Mouse (Mus musculus): Measurements from ENCODE around the gene Mrps27. TPM values are rescaled to one million over a fixed set of nuclear protein-coding genes. Genes with fewer than 3 reads are reported as not detected.
A peak's percentile ranks its signal among the peaks of the same experiment; 100 is the strongest.
"Not testable (repeated sequence)": the region's sequence is repeated elsewhere in the genome, so short reads cannot be mapped to it uniquely, and the experiment has no call there.

Mrps27 gene
- total and polyA plus RNA-seq, 2 experiments from 2014 or later, result 54.2 to 70.8 TPM

GRCm38 (mm10) chr13:99317058-99317457, 27.5 kb upstream of the Mrps27 start:
- Histone ChIP-seq H3K4me2 (ENCODE audit: low read depth, low read length) (no peak overlapping the region), H3K9ac (replicated peaks; ENCODE audit: low read depth, low read length) (no peak overlapping the region), H3K27ac (ENCODE audit: low read depth) (no peak overlapping the region), H3K4me1 (ENCODE audit: control insufficient read depth, insufficient read depth) (no peaks in the 10 kb centered on the region), H3K4me3 (ENCODE audit: low read depth, low read length) (no peak overlapping the region), H3K36me3 (replicated peaks; ENCODE audit: control insufficient read depth, insufficient read depth, low read length) (peaks cover 31% of the 10 kb centered on the region), H3K9me3 (replicated peaks; ENCODE audit: control insufficient read depth, low read length) (no peaks in the 10 kb centered on the region), H3K27me3 (ENCODE audit: control insufficient read depth, insufficient read depth, low read length) (no peaks in the 10 kb centered on the region)
- ATAC-seq (ENCODE audit: insufficient read depth, low read depth), result no peak
- TF ChIP-seq CTCF (IDR thresholded peaks at IDR 0.05; ENCODE audit: low read depth) (peak; percentile 70), EP300 (IDR thresholded peaks at IDR 0.05; ENCODE audit: low read depth) (no peak)
- DNase-seq (ENCODE audit: low spot score), result peak; percentile 37
- WGBS, result 51% methylated on average over 4 of the region's 4 CpGs

- H3K27me3 ChIP-seq (ENCODE audit: control insufficient read depth, insufficient read depth, low read length), result no peaks in the 10 kb centered on the region
- H3K4me3 ChIP-seq (ENCODE audit: low read depth, low read length), result no peak overlapping the region
- DNase-seq (ENCODE audit: low spot score) (no peak), ATAC-seq (ENCODE audit: insufficient read depth, low read depth) (no peak)
- peaks cover 49% of the 10 kb centered on the region for H3K36me3 ChIP-seq (replicated peaks; ENCODE audit: control insufficient read depth, insufficient read depth, low read length)
- H3K9ac ChIP-seq (replicated peaks; ENCODE audit: low read depth, low read length), result no peak overlapping the region
- no peak overlapping the region for H3K4me2 ChIP-seq (ENCODE audit: low read depth, low read length)
- TF ChIP-seq CTCF (IDR thresholded peaks at IDR 0.05; ENCODE audit: low read depth) (no peak), EP300 (IDR thresholded peaks at IDR 0.05; ENCODE audit: low read depth) (no peak)
- no peaks in the 10 kb centered on the region for H3K4me1 ChIP-seq (ENCODE audit: control insufficient read depth, insufficient read depth)
- H3K9me3 ChIP-seq (replicated peaks; ENCODE audit: control insufficient read depth, low read length), result no peaks in the 10 kb centered on the region
- no peak overlapping the region for H3K27ac ChIP-seq (ENCODE audit: low read depth)
- WGBS, result 89% methylated on average over 7 of the region's 7 CpGs
These were observed 24.1 kb upstream of the Mrps27 start for GRCm38 (mm10) chr13:99320453-99320852.

- H3K4me2 ChIP-seq (ENCODE audit: low read depth, low read length); ATAC-seq (ENCODE audit: insufficient read depth, low read depth); H3K9ac ChIP-seq (replicated peaks; ENCODE audit: low read depth, low read length); H3K27me3 ChIP-seq (ENCODE audit: control insufficient read depth, insufficient read depth, low read length); H3K9me3 ChIP-seq (replicated peaks; ENCODE audit: control insufficient read depth, low read length); H3K4me1 ChIP-seq (ENCODE audit: control insufficient read depth, insufficient read depth); H3K4me3 ChIP-seq (ENCODE audit: low read depth, low read length); DNase-seq (ENCODE audit: low spot score): not testable (repeated sequence)
- H3K36me3 ChIP-seq (replicated peaks; ENCODE audit: control insufficient read depth, insufficient read depth, low read length), result peaks cover 73% of the 10 kb centered on the region
- peak overlapping the region; percentile 56; the same call in 1 of the 2 replicates for H3K27ac ChIP-seq (ENCODE audit: low read depth)
- WGBS, result 87% methylated on average over 11 of the region's 13 CpGs
These were observed 21.7 kb upstream of the Mrps27 start for GRCm38 (mm10) chr13:99322915-99323314.

- Histone ChIP-seq H3K27me3 (ENCODE audit: control insufficient read depth, insufficient read depth, low read length) (no peaks in the 10 kb centered on the region), H3K4me2 (ENCODE audit: low read depth, low read length) (no peak overlapping the region), H3K9me3 (replicated peaks; ENCODE audit: control insufficient read depth, low read length) (no peaks in the 10 kb centered on the region), H3K27ac (ENCODE audit: low read depth) (peak overlapping the region; percentile 56), H3K4me3 (ENCODE audit: low read depth, low read length) (no peak overlapping the region), H3K4me1 (ENCODE audit: control insufficient read depth, insufficient read depth) (no peaks in the 10 kb centered on the region), H3K36me3 (replicated peaks; ENCODE audit: control insufficient read depth, insufficient read depth, low read length) (peaks cover 77% of the 10 kb centered on the region), H3K9ac (replicated peaks; ENCODE audit: low read depth, low read length) (no peak overlapping the region)
- TF ChIP-seq EP300 (IDR thresholded peaks at IDR 0.05; ENCODE audit: low read depth) (no peak; the same call in 1 of the 2 replicates), CTCF (IDR thresholded peaks at IDR 0.05; ENCODE audit: low read depth) (no peak)
- DNase-seq (ENCODE audit: low spot score) (peak; percentile 41), ATAC-seq (ENCODE audit: insufficient read depth, low read depth) (peak; percentile 82)
- WGBS, result 34% methylated on average over 7 of the region's 7 CpGs
These were observed 20.8 kb upstream of the Mrps27 start for GRCm38 (mm10) chr13:99323632-99324336.

- WGBS, result 89% methylated on average over 8 of the region's 8 CpGs
- DNase-seq (ENCODE audit: low spot score); H3K4me2 ChIP-seq (ENCODE audit: low read depth, low read length); H3K9ac ChIP-seq (replicated peaks; ENCODE audit: low read depth, low read length); H3K9me3 ChIP-seq (replicated peaks; ENCODE audit: control insufficient read depth, low read length); H3K27me3 ChIP-seq (ENCODE audit: control insufficient read depth, insufficient read depth, low read length); ATAC-seq (ENCODE audit: insufficient read depth, low read depth); H3K4me3 ChIP-seq (ENCODE audit: low read depth, low read length); H3K4me1 ChIP-seq (ENCODE audit: control insufficient read depth, insufficient read depth): not testable (repeated sequence)
- peak overlapping the region; percentile 56; the same call in 1 of the 2 replicates for H3K27ac ChIP-seq (ENCODE audit: low read depth)
- H3K36me3 ChIP-seq (replicated peaks; ENCODE audit: control insufficient read depth, insufficient read depth, low read length), result peaks cover 78% of the 10 kb centered on the region
These were observed 20.3 kb upstream of the Mrps27 start for GRCm38 (mm10) chr13:99324337-99324685.

GRCm38 (mm10) chr13:99331255-99331654, 13.3 kb upstream of the Mrps27 start:
- H3K36me3 ChIP-seq (replicated peaks; ENCODE audit: control insufficient read depth, insufficient read depth, low read length), result peaks cover 89% of the 10 kb centered on the region
- 74% methylated on average over 4 of the region's 4 CpGs for WGBS

More at GRCm38 (mm10) chr13:99331255-99331654, 13.3 kb upstream of the Mrps27 start:
- Histone ChIP-seq H3K27ac (ENCODE audit: low read depth) (no peak overlapping the region), H3K4me1 (ENCODE audit: control insufficient read depth, insufficient read depth) (no peaks in the 10 kb centered on the region), H3K9me3 (replicated peaks; ENCODE audit: control insufficient read depth, low read length) (no peaks in the 10 kb centered on the region), H3K4me3 (ENCODE audit: low read depth, low read length) (no peak overlapping the region), H3K27me3 (ENCODE audit: control insufficient read depth, insufficient read depth, low read length) (no peaks in the 10 kb centered on the region), H3K4me2 (ENCODE audit: low read depth, low read length) (no peak overlapping the region), H3K9ac (replicated peaks; ENCODE audit: low read depth, low read length) (no peak overlapping the region)
- ATAC-seq (ENCODE audit: insufficient read depth, low read depth) (no peak), DNase-seq (ENCODE audit: low spot score) (no peak)
- TF ChIP-seq EP300 (IDR thresholded peaks at IDR 0.05; ENCODE audit: low read depth) (no peak), CTCF (IDR thresholded peaks at IDR 0.05; ENCODE audit: low read depth) (no peak)

All from heart, postnatal 0 days (tissue).